Mouse (Mus musculus) stomach, embryonic 15.5 days (tissue): ENCODE data around the gene Tacc3. TPM values are rescaled to one million over a fixed set of nuclear protein-coding genes. Genes with fewer than 3 reads are reported as not detected.

ENCODE experiments used
- polyA plus RNA-seq: library from polyadenylated mRNA; unstranded; fragments of >200 nt; fragmentation: Nextera tagmentation; extraction: Ambion mirVana; gene quantifications from 2 replicates; pipeline ENCODE4 v1.2.1, GENCODE M21; 2015

Tacc3 gene
- polyA plus RNA-seq, 1 experiment from 2014 or later: 155 TPM

Other genes with a start within 250 kb of the Tacc3 start
- not detected in 2 replicates for gene Nkx1-1, start 224.2 kb upstream of the Tacc3 start, polyA plus RNA-seq
- 52.9 and 53.9 TPM in 2 replicates for gene Fam53a, start 28.5 kb upstream of the Tacc3 start, polyA plus RNA-seq
- gene Gm9903, start 28.2 kb upstream of the Tacc3 start, polyA plus RNA-seq: 0.17 and 0.58 TPM in 2 replicates
- 208 and 215 TPM in 2 replicates for gene Slbp, start 5.6 kb upstream of the Tacc3 start, polyA plus RNA-seq
- 33.7 and 35.6 TPM in 2 replicates for gene Tmem129, start 288 bp downstream of the Tacc3 start, polyA plus RNA-seq
- 25.3 and 29.2 TPM in 2 replicates for gene Fgfr3, start 63.5 kb downstream of the Tacc3 start, polyA plus RNA-seq
- gene Letm1, start 124.7 kb downstream of the Tacc3 start, polyA plus RNA-seq: 44.3 and 44.7 TPM in 2 replicates
- 37.3 and 37.9 TPM in 2 replicates for gene Nsd2, start 162.6 kb downstream of the Tacc3 start, polyA plus RNA-seq